Mouse (Mus musculus): Measurements from ENCODE around the gene Itprid2.
"Not testable (repeated sequence)": the region's sequence is repeated elsewhere in the genome, so short reads cannot be mapped to it uniquely, and the experiment has no call there.

Itprid2 gene

DNA sequence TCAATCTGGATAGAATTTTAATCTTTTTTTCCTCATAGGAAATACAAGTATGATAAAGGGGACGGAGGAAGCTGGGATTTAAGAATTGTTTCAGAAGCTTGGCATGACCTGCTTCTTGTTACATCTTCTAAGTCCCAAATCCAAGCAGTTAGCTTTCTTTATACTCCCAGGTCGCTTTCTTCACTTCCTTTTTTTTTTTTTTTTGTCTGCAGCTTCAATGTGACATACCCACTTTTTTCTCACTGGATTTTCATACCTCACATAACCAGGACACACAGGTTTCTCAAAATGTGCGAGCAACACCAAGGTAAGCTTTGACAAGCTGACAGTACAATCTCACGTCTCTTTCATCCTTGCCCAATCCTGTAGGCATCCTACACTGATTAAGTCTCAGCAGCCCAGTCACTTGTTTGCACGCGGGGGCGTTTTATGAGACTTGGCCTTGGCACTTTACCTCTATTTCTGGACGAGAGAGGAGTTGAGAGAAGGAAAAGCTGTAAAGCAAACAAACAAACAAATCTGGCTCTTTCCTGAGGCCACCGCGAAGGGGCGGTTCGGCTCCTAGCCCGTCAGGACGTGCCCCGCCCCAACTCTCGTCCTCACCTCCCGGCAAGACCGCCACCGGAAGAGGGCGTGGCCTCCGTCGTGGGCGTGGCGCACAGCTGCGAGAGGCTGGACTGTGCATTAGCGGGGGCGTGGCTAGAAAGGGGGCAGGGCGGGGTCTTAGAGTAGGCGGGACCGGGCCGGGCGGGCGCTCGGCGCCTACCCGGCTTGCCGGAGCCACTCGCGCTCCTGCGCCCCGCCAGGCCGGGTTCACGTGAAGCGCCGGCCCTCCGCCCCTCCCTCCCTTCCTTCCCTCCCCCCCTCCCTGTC is at the start of gene Itprid2:
Gene Itprid2 (plus strand): TSS at position 825 of the 873 bp plus-strand sequence.
- peak; percentile 97 for DNase-seq (ENCODE audit: low spot score)

DNA sequence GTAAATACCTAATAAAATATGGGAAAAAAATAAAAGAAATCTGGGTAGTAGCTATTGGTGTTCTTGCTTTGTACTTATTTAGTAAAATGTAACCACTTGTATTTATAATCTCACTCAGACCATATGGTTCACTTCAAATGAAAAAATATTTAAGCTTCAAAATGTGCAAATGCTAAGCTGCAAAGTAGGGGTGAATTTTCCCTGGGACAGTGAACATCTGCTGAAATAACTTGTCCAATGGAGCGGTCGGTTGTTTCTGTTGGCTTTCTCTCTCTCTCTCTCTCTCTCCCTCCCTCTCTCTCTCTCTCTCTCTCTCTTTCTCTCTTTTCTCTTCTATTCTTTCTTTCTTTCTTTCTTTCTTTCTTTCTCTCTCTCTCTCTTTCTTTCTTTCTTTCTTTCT is 39.0 kb upstream of the Itprid2 start:
- no peak for DNase-seq (ENCODE audit: low spot score)

DNA sequence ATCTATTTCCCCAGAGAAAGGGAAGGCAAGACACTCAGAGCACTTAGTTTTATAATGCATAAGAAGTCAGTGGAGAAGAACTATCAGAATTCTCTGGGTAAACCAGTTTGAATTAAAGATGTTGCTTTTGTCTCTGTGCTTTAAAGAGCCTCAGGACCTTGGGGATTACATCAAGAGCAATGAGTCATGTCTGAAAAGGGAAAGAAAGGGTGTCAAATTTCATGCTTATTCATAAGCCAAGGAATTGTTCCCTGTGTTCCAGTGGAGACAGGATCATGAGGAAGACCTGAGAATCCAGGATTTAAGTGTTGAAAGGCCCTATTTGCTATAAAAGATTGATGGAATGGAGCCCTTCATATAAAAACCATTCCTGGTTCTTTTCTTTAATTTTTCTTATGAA is 38.1 kb upstream of the Itprid2 start:
- peak; percentile 37 for DNase-seq (ENCODE audit: low spot score)

- not testable (repeated sequence) for DNase-seq (ENCODE audit: low spot score)
Observed at GRCm38 (mm10) chr2:79601109-79601508, 34.0 kb upstream of the Itprid2 start.

DNA sequence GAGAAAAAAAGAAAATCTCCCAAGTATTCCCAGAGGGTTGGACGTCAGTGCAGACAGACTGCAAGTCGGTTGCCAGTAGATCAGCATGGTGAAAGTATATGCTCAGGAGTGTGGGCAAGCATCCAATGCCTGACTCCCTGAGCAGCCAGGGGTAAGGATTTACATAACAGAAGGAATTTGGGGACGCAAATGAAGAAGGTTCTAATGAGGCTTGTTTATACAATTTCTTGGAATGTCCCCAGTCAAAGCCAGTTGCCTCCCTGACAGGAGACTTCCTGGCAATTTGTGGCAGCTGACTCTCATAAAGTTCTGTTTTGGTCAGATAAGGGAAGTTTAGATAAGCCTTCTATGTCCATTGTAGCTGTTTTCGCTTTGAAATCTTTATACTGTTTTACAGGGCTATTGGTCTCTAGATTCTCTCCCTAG is 33.4 kb upstream of the Itprid2 start:
- no peak for DNase-seq (ENCODE audit: low spot score)

DNA sequence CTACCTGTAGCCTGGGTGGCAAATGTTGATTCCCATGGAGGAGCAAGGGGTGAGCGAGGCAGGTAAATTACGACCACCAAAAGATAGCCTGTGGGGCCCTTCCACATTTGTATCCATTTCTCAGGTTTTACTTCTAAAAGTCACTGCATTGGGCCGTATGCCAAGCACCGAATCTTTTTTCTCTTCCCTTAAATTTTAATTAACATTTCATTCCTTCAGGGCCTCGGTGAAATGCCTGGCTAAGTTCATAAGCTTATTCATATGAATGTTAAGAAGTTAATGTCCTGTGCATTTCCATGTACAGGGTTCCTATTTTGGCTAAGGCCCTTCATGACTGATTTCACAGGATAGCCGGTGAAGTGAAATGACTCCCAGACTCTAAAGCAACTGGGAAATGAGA is 32.8 kb upstream of the Itprid2 start:
- no peak for DNase-seq (ENCODE audit: low spot score)

- DNase-seq (ENCODE audit: low spot score), result no peak
Observed at GRCm38 (mm10) chr2:79603363-79603762, 31.8 kb upstream of the Itprid2 start.

DNA sequence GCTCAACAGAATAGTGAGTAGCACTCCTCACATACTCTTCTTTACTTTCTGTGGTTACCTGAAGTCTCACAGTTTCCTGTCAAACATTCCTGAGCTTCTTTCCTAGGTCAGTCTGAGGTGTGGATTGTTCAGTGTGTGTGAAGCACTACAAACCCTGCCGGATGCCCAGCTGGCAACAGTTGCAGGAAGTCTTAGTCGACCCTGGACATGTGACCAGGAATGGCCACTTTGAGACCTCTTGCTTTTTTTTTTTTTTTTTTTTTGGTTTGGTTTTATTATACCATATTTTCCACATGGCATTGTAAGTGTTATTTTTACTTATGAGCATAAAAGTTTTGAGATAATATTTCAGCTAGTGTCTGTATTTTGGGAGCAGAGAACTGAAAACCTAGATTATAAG is 29.1 kb upstream of the Itprid2 start:
- no peak for DNase-seq (ENCODE audit: low spot score)

DNA sequence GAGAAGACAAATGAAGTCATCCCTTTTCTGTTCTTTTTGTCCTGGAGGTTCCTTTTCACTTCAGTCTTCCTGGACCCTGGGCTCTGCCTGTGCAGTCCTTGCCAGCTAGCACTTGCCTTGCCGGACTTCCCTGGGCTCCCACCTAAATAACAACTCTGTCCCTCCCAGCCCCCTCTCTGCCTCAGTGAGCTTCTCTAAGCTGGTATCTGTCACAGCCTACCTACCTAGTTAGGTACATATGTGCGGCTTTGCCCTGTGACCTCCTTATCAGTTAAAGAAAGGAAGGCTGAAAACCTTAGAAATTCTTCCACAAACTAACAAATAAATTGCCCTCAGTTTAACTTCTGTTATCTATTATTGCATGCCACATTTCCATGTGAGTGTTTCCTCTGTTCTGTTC is 28.0 kb upstream of the Itprid2 start:
- no peak for DNase-seq (ENCODE audit: low spot score)

DNA sequence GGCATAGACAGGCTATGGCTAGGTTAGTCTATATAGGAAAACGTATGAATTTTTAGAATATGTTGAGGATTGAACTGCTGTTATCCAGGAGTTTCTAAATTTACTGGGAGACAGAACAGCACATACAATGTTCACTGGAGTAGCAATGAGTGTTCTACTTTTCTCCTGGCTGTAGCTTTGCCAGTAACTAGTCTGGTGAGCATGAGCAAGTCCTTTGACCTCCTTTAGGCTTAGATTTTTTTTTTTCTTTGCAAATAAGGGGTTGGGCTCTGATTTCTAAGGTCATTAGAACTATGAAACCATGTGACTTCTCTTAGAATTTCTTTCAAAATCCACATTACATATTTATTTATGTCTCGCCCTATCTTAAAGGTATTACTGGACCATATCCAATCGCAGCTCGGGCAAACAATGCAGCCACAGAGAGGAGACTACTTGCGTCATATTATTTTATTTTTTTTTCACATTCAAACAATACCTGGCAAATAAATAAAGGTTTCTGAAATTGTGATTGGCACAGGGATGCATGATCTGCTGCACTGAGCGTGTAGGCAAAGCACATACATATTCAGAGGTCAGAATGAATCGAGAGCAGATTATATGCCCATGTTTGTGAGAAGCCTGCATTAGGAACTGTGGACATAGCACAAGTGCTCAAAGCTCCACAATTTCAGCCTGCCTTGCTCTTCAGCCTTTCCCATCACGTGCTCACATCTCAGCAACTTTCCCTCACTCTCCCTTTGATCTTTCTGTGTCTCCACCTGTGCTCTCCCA is 26.7 kb upstream of the Itprid2 start:
- DNase-seq (ENCODE audit: low spot score), result no peak

DNA sequence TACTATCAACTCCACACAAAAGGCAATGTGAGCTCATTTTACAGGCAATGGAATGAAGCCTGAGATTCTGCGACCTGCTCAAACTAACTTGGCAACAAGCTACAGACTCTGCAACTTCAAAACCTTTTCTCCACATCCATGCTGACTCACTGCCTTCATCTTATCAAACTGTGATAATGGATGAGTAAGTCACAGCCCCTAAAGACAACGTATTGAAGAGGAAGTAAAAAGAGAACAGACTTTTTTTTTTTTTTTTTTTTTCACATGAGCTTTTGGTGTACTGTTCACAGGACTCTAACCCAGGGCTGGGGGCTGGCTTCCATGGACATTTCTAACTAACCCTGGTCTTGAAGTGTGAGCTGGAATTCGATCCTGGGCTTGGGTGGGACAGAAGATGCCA is 24.3 kb upstream of the Itprid2 start:
- no peak for DNase-seq (ENCODE audit: low spot score)

GRCm38 (mm10) chr2:79618145-79618544 is 17.0 kb upstream of the Itprid2 start:
- DNase-seq (ENCODE audit: low spot score), result no peak

GRCm38 (mm10) chr2:79618614-79619568 is 16.3 kb upstream of the Itprid2 start:
- no peak for DNase-seq (ENCODE audit: low spot score)

- DNase-seq (ENCODE audit: low spot score), result no peak
Observed at GRCm38 (mm10) chr2:79623256-79623655, 11.9 kb upstream of the Itprid2 start.

- DNase-seq (ENCODE audit: low spot score), result no peak
Observed at GRCm38 (mm10) chr2:79627624-79628023, 7.5 kb upstream of the Itprid2 start.

DNA sequence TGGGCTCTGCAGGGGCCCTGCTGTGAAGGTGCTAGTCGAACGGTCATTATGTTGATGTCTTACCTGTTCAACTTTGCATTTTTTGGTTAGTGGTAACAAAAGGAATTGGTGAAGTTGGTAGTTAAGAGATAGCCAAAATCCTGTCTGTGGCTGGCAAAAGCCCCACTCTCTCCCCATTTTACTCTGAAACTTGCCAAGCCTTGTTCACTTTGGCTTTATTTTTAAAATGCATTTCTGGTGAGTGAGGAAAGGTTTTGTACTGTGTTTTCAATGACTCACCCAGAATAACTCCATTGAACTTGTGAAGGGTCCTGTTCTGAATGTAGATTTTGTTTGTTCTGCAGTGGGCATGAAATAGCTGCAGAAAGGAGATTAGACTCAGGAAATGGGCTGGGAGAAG is 4.9 kb upstream of the Itprid2 start:
- DNase-seq (ENCODE audit: low spot score), result no peak

- DNase-seq (ENCODE audit: low spot score), result peak; percentile 69
Observed at GRCm38 (mm10) chr2:79635426-79636291, 507 bp downstream of the Itprid2 start.

- DNase-seq (ENCODE audit: low spot score), result no peak
Observed at GRCm38 (mm10) chr2:79638924-79639323, 3.8 kb downstream of the Itprid2 start.

DNA sequence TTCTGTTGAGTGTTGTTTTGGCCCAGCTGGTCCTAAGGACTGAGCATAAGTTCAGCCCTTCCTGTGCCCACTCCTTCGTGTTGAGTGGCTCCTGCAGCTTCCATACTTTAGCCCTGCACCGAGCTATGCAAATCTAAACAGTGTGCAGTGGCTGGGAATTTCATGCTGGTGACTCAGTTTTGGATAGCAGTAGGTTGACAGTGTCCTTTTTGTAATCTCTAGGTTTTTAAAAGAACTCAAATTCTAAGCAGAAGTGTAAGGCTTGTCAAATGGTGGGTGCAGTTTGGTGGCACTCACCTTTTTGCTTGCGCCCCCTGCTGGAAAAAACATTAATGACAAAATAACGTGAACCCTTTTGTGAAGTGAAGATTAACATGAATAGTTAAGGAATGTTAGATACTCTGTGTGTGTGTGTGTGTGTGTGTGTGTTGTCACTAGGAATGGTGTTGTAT is 11.1 kb downstream of the Itprid2 start:
- DNase-seq (ENCODE audit: low spot score), result peak; percentile 80

- DNase-seq (ENCODE audit: low spot score), result no peak
Observed at GRCm38 (mm10) chr2:79647094-79647493, 11.9 kb downstream of the Itprid2 start.

DNA sequence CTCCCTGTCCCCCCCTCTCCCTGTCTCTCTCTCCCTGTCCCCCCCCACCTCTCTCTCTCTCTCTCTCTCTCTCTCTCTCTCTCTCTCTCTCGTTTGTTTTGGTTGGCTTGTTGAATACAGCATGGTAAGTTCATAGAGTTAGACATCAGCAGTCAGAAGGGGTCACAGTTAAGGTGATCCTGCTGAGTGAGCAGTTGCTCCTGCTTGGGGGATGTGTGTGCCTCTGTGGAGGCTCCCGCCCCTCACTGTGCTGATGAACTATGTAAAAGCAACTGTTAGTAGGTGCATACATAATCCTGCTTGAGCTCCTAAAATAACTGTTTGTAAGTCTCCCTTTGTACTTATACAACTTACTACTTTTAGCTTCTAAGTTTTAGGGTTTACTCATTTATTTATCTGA is 12.6 kb downstream of the Itprid2 start:
- DNase-seq (ENCODE audit: low spot score), result no peak

Data from embryo, embryonic 10.5 days (tissue).